Mouse (Mus musculus): Measurements from ENCODE around the gene Homer3. TPM values are rescaled to one million over a fixed set of nuclear protein-coding genes. Genes with fewer than 3 reads are reported as not detected.
A peak's percentile ranks its signal among the peaks of the same experiment; 100 is the strongest.

Gene Homer3
- polyA plus RNA-seq, 1 experiment from 2014 or later: 48.9 TPM

DNA sequence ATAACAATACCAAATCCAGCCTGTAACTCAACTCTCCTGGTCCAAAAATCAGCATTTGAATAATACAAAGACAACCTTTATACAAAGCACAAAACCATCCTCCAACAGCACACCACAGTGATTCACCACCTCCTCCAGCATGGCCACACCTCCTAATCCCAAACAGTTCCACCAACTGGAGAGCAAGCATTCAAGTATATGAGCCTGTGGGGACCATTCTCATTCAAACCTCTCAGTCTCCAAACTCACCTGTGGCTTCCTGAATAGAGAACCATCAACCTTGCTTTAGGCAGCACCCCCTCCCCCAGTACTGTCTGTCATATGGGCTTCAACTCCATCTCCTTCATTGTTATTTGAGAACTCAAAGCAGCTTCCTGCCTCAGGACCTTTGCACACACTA is 8.3 kb upstream of the Homer3 start:
- no peak for ATAC-seq (replicated peaks; ENCODE audit: insufficient number of reproducible peaks, low FRiP score, low TSS enrichment, low read depth)
- Histone ChIP-seq H3K4me2 (ENCODE audit: low read depth, low read length) (no peak overlapping the region), H3K27ac (replicated peaks; ENCODE audit: low read depth, low read length) (no peak overlapping the region), H3K4me3 (ENCODE audit: low read depth, low read length) (no peak overlapping the region), H3K36me3 (replicated peaks; ENCODE audit: control insufficient read depth, insufficient read depth, low read depth, low read length) (no peaks in the 10 kb centered on the region), H3K27me3 (ENCODE audit: control insufficient read depth, insufficient read depth, low read length) (no peaks in the 10 kb centered on the region), H3K9ac (replicated peaks; ENCODE audit: low read length) (no peak overlapping the region), H3K4me1 (ENCODE audit: control insufficient read depth, insufficient read depth, low read length) (no peaks in the 10 kb centered on the region), H3K9me3 (replicated peaks; ENCODE audit: control insufficient read depth, low read length) (no peaks in the 10 kb centered on the region)
- DNase-seq (ENCODE audit: low spot score): no peak

DNA sequence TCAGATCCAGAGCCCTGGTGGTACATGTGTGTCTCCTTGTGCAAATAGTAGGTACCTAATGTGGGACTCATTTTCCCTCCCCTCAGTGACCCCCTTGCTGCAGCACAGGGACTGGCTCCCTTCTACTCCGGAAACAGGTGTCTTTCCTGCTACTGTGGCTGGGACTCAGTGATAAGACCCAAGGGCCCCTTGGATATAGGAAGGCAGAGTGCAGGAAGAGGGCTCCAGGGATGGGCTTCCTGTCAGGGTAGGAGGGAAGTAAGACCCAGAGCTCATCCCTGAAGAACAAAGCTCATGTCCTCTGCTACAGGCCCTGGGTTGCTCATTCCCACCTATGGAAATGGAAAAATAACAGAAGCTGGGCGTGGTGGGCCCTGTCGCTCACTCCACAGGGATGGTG is 6.2 kb upstream of the Homer3 start:
- 80% methylated on average over 3 of the region's 3 CpGs for WGBS
- ATAC-seq (replicated peaks; ENCODE audit: insufficient number of reproducible peaks, low FRiP score, low TSS enrichment, low read depth): no peak
- H3K4me1 ChIP-seq (ENCODE audit: control insufficient read depth, insufficient read depth, low read length): no peaks in the 10 kb centered on the region
- no peak overlapping the region for H3K4me2 ChIP-seq (ENCODE audit: low read depth, low read length)
- DNase-seq (ENCODE audit: low spot score): no peak
- no peak overlapping the region for H3K27ac ChIP-seq (replicated peaks; ENCODE audit: low read depth, low read length)
- H3K27me3 ChIP-seq (ENCODE audit: control insufficient read depth, insufficient read depth, low read length): no peaks in the 10 kb centered on the region
- H3K9ac ChIP-seq (replicated peaks; ENCODE audit: low read length): no peak overlapping the region
- H3K4me3 ChIP-seq (ENCODE audit: low read depth, low read length): no peak overlapping the region
- H3K9me3 ChIP-seq (replicated peaks; ENCODE audit: control insufficient read depth, low read length): no peaks in the 10 kb centered on the region
- H3K36me3 ChIP-seq (replicated peaks; ENCODE audit: control insufficient read depth, insufficient read depth, low read depth, low read length): no peaks in the 10 kb centered on the region

DNA sequence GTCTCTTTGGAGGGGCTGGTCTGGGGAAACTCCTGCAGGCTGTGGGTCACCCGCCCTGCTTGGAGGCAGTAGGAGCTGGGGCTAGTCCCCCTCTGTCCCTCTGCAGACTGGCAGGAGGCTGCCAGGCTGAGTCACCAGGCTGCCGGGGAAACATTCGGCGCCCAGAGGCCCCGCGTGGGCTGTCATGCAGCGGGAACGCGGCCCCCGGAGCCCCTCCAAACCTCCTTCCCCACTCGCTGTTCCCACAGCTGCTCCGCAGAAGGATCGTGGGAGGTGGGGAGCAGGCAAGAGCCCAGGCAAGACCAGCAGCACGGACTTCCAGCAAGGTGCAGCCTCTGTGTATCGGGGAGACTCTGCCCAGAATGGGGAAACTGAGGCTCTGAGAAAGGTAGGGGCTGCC is 4.5 kb upstream of the Homer3 start:
- DNase-seq (ENCODE audit: low spot score) (no peak), ATAC-seq (replicated peaks; ENCODE audit: insufficient number of reproducible peaks, low FRiP score, low TSS enrichment, low read depth) (no peak)
- Histone ChIP-seq H3K36me3 (replicated peaks; ENCODE audit: control insufficient read depth, insufficient read depth, low read depth, low read length) (no peaks in the 10 kb centered on the region), H3K9ac (replicated peaks; ENCODE audit: low read length) (no peak overlapping the region), H3K4me1 (ENCODE audit: control insufficient read depth, insufficient read depth, low read length) (no peaks in the 10 kb centered on the region), H3K27ac (replicated peaks; ENCODE audit: low read depth, low read length) (no peak overlapping the region), H3K9me3 (replicated peaks; ENCODE audit: control insufficient read depth, low read length) (no peaks in the 10 kb centered on the region), H3K4me2 (ENCODE audit: low read depth, low read length) (no peak overlapping the region), H3K4me3 (ENCODE audit: low read depth, low read length) (no peak overlapping the region), H3K27me3 (ENCODE audit: control insufficient read depth, insufficient read depth, low read length) (no peaks in the 10 kb centered on the region)
- 72% methylated on average over 15 of the region's 15 CpGs for WGBS

DNA sequence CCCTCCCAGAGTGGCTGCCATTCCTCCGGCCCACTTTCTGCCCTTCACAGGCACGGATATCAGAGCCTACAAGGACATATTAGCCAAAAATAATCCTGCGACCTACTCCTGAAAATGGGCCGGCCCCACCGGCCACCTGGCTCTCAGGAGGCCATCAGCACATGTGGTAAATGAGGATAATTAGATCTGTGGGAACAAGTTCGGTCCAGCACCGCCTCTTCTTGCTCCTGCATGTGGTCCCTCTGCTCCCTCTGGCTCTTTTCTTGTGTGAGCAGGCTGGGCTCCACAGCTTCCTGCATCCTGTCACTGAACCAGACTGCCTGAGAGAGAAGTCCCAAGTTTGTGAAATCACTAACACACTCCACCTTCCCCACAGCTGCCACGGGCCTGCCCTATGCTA is 3.4 kb upstream of the Homer3 start:
- H3K27me3 ChIP-seq (ENCODE audit: control insufficient read depth, insufficient read depth, low read length): no peaks in the 10 kb centered on the region
- H3K4me1 ChIP-seq (ENCODE audit: control insufficient read depth, insufficient read depth, low read length): no peaks in the 10 kb centered on the region
- 49% methylated on average over 8 of the region's 8 CpGs for WGBS
- no peak for ATAC-seq (replicated peaks; ENCODE audit: insufficient number of reproducible peaks, low FRiP score, low TSS enrichment, low read depth)
- 0 out of 2 replicates have a peak overlapping the region, but pooled peaks have one; percentile 2 for H3K27ac ChIP-seq (replicated peaks; ENCODE audit: low read depth, low read length)
- no peak for DNase-seq (ENCODE audit: low spot score)
- H3K4me2 ChIP-seq (ENCODE audit: low read depth, low read length): no peak overlapping the region
- no peaks in the 10 kb centered on the region for H3K9me3 ChIP-seq (replicated peaks; ENCODE audit: control insufficient read depth, low read length)
- no peak overlapping the region for H3K4me3 ChIP-seq (ENCODE audit: low read depth, low read length)
- H3K9ac ChIP-seq (replicated peaks; ENCODE audit: low read length): 0 out of 2 replicates have a peak overlapping the region, but pooled peaks have one; percentile 32
- no peaks in the 10 kb centered on the region for H3K36me3 ChIP-seq (replicated peaks; ENCODE audit: control insufficient read depth, insufficient read depth, low read depth, low read length)

DNA sequence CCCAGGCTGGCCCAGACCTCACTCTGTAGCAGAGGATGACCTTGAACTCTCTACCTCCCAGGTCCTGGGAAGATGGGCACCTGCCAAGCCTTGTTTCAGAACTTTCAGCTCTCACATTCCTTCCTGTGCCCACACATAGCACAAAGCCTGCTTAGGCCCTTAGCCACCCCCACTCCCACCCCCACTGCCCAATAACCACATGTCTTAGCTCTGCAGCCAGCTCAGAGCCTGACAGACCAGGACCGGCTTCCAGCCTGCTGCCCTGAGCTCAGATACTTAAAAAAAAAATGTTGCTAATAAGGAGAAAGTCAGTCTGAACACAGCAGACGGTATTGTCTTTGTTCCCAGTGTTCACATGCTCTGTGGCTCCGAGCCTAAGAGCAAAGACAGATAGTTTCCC is 1.6 kb upstream of the Homer3 start:
- H3K4me2 ChIP-seq (ENCODE audit: low read depth, low read length): no peak overlapping the region
- H3K9me3 ChIP-seq (replicated peaks; ENCODE audit: control insufficient read depth, low read length): no peaks in the 10 kb centered on the region
- 61% methylated on average over 3 of the region's 3 CpGs for WGBS
- H3K4me1 ChIP-seq (ENCODE audit: control insufficient read depth, insufficient read depth, low read length): no peaks in the 10 kb centered on the region
- H3K36me3 ChIP-seq (replicated peaks; ENCODE audit: control insufficient read depth, insufficient read depth, low read depth, low read length): peaks cover 13% of the 10 kb centered on the region
- H3K4me3 ChIP-seq (ENCODE audit: low read depth, low read length): no peak overlapping the region
- no peak for ATAC-seq (replicated peaks; ENCODE audit: insufficient number of reproducible peaks, low FRiP score, low TSS enrichment, low read depth)
- no peak overlapping the region for H3K27ac ChIP-seq (replicated peaks; ENCODE audit: low read depth, low read length)
- DNase-seq (ENCODE audit: low spot score): no peak
- H3K9ac ChIP-seq (replicated peaks; ENCODE audit: low read length): no peak overlapping the region
- H3K27me3 ChIP-seq (ENCODE audit: control insufficient read depth, insufficient read depth, low read length): no peaks in the 10 kb centered on the region

DNA sequence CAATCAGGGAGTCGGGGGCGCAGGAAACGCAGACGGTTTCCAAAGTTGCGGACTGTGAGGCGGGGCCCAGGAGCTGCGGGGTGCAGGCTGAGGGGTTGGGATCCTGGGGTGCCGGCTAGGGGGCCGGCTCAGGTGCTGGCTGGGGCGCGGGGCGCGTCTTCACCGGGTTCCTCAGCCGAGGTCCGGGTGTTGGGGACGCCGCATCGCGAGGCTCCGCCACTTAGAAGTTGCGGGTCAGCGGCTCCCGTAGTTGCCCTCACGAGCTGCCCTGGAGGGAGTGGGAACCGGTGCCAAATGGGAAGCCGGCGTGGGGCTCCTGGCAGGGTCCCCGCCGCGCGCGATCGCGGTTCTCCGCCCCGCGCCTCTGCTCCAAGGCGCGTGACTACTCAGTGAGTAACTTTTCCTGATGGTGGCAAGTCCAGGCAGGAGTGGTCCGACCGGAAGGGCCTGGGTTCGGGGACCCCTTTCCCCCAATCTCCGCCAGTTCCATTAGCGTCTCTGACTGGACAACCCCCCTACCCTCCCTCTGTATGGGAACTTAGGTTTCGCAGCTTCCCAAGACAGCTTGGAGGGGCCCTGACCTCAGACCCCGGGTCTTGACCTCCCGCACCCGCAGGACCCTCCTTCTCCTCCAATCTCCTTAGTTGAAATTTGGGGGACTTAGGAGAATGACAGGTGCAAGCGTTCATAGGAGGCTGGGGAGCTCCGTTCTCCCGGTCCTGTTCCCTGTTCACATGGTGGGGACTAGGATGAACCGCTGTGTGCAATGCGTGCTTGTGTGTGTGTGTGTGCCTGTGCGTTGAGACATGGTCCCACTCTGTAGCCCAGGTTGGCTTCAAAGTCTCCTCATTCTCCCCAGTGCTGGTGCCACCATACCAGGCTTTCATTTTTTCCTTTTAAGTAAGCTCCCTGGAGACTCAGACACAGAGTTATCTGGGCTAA is 780 bp downstream of the Homer3 start:
- Histone ChIP-seq H3K4me2 (ENCODE audit: low read depth, low read length) (peak overlapping the region; percentile 74), H3K27me3 (ENCODE audit: control insufficient read depth, insufficient read depth, low read length) (no peaks in the 10 kb centered on the region), H3K4me1 (ENCODE audit: control insufficient read depth, insufficient read depth, low read length) (no peaks in the 10 kb centered on the region), H3K4me3 (ENCODE audit: low read depth, low read length) (peak overlapping the region; percentile 84), H3K27ac (replicated peaks; ENCODE audit: low read depth, low read length) (peak overlapping the region; percentile 64), H3K9ac (replicated peaks; ENCODE audit: low read length) (peak overlapping the region; percentile 99), H3K9me3 (replicated peaks; ENCODE audit: control insufficient read depth, low read length) (no peaks in the 10 kb centered on the region), H3K36me3 (replicated peaks; ENCODE audit: control insufficient read depth, insufficient read depth, low read depth, low read length) (peaks cover 26% of the 10 kb centered on the region)
- ATAC-seq (replicated peaks; ENCODE audit: insufficient number of reproducible peaks, low FRiP score, low TSS enrichment, low read depth) (peak; percentile 56), DNase-seq (ENCODE audit: low spot score) (peak; percentile 32)
- WGBS: under 1% methylated on average over 55 of the region's 55 CpGs

DNA sequence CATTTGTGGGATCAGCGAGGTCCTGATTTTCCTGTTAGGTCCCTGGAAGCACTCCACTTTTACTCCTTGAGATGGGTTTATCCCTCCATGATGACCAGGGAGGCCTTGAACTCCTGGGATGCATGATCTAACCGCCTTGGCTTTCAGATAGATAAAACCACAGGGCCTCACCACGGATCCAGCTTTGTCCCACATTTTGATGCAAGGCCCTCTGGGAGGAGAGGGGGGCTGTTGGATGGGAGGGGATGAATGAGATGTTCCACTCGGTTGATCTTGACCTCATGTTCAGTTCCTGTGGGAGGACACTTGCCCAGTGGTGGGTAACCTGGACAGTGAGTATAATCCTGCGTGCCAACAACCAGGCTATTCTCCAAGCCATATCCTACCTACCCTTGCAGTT is 1.8 kb downstream of the Homer3 start:
- Histone ChIP-seq H3K36me3 (replicated peaks; ENCODE audit: control insufficient read depth, insufficient read depth, low read depth, low read length) (peaks cover 29% of the 10 kb centered on the region), H3K4me3 (ENCODE audit: low read depth, low read length) (peak overlapping the region; percentile 84), H3K9me3 (replicated peaks; ENCODE audit: control insufficient read depth, low read length) (no peaks in the 10 kb centered on the region), H3K4me2 (ENCODE audit: low read depth, low read length) (peak overlapping the region; percentile 19), H3K27me3 (ENCODE audit: control insufficient read depth, insufficient read depth, low read length) (no peaks in the 10 kb centered on the region), H3K27ac (replicated peaks; ENCODE audit: low read depth, low read length) (no peak overlapping the region), H3K4me1 (ENCODE audit: control insufficient read depth, insufficient read depth, low read length) (no peaks in the 10 kb centered on the region), H3K9ac (replicated peaks; ENCODE audit: low read length) (no peak overlapping the region)
- 83% methylated on average over 5 of the region's 5 CpGs for WGBS
- no peak for ATAC-seq (replicated peaks; ENCODE audit: insufficient number of reproducible peaks, low FRiP score, low TSS enrichment, low read depth)
- DNase-seq (ENCODE audit: low spot score): no peak

DNA sequence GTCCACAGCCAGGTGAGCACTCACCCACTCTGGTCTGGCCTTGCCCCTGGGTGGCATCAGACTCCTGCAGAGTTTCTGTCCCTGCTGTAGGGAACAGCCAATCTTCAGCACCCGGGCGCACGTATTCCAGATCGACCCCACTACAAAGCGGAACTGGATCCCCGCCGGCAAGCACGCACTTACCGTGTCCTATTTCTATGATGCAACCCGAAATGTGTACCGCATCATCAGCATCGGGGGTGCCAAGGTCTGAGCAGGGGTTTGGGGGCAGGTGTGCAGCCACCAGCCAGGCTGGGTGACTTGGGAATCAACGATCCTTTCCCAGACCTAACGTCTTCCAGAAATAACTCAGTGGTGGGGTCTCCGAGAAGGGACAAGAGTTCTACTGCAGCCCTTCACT is 2.7 kb downstream of the Homer3 start:
- ATAC-seq (replicated peaks; ENCODE audit: insufficient number of reproducible peaks, low FRiP score, low TSS enrichment, low read depth) (no peak), DNase-seq (ENCODE audit: low spot score) (no peak)
- WGBS: 97% methylated on average over 15 of the region's 15 CpGs
- Histone ChIP-seq H3K27ac (replicated peaks; ENCODE audit: low read depth, low read length) (no peak overlapping the region), H3K9ac (replicated peaks; ENCODE audit: low read length) (no peak overlapping the region), H3K4me1 (ENCODE audit: control insufficient read depth, insufficient read depth, low read length) (no peaks in the 10 kb centered on the region), H3K27me3 (ENCODE audit: control insufficient read depth, insufficient read depth, low read length) (no peaks in the 10 kb centered on the region), H3K4me3 (ENCODE audit: low read depth, low read length) (no peak overlapping the region), H3K9me3 (replicated peaks; ENCODE audit: control insufficient read depth, low read length) (no peaks in the 10 kb centered on the region), H3K4me2 (ENCODE audit: low read depth, low read length) (no peak overlapping the region), H3K36me3 (replicated peaks; ENCODE audit: control insufficient read depth, insufficient read depth, low read depth, low read length) (peaks cover 33% of the 10 kb centered on the region)
